In genomic region chr6:124779222-124779983, GRCm38 (mm10) we compare ENCODE assay signal across 7 mouse cellular contexts. TPM values are rescaled to one million over a fixed set of nuclear protein-coding genes. Genes with fewer than 3 reads are reported as not detected.
DNase-seq lines count a peak whose midpoint lies in the region; ATAC-seq and TF ChIP-seq lines count a peak whose summit lies in the region.

Gene Lrrc23 (minus strand): TSS chr6:124779727.

- H3K4me2 ChIP-seq in CH12.LX (ENCODE audit: insufficient read depth, low read depth, poor library complexity, severe bottlenecking): peak within 1 kb of the TSS; percentile 42; the same call in 1 of the 2 replicates
- peak within 1 kb of the TSS; percentile 52 for H3K4me2 ChIP-seq in forebrain, embryonic 11.5 days (ENCODE audit: low read depth, low read length, severe bottlenecking)
- H3K4me2 ChIP-seq in hindbrain, embryonic 15.5 days: peak within 1 kb of the TSS; percentile 65
- peak within 1 kb of the TSS; percentile 52 for H3K4me2 ChIP-seq in liver, embryonic 14.5 days (ENCODE audit: low read depth)
- peak within 1 kb of the TSS; percentile 56 for H3K4me2 ChIP-seq in myocyte (ENCODE audit: low read depth)

- DNase-seq in CH12.LX (ENCODE audit: extremely low read depth) (no peak), R1 (ENCODE audit: low read depth, low spot score) (peak; percentile 94)
- DNase-seq in forebrain, embryonic 11.5 days (ENCODE audit: low spot score): peak; percentile 75
- peak in 1 of 3 experiments; percentile 33 for DNase-seq in liver, embryonic 14.5 days (ENCODE audit: low read depth in 3 of 3, low spot score in 3 of 3)
- DNase-seq in urinary bladder, adult 18-20 months (ENCODE audit: low spot score in 2 of 2): no peak

- peaks cover 11% of the 10 kb centered on the region for H3K27me3 ChIP-seq in CH12.LX (replicated peaks)
- no peaks in the 10 kb centered on the region for H3K27me3 ChIP-seq in forebrain, embryonic 11.5 days (ENCODE audit: control insufficient read depth, insufficient read depth, low read length)
- no peaks in the 10 kb centered on the region for H3K27me3 ChIP-seq in hindbrain, embryonic 15.5 days
- peaks cover 17% of the 10 kb centered on the region for H3K27me3 ChIP-seq in liver, embryonic 14.5 days (ENCODE audit: control insufficient read depth, insufficient read depth, low read length)
- H3K27me3 ChIP-seq in myocyte (ENCODE audit: control insufficient read depth, insufficient read depth, insufficient read length): no peaks in the 10 kb centered on the region

- peak; percentile 77 for ATAC-seq in forebrain, embryonic 11.5 days (replicated peaks; ENCODE audit: low FRiP score)
- ATAC-seq in hindbrain, embryonic 15.5 days (ENCODE audit: low FRiP score, low read depth): peak; percentile 60
- no peak for ATAC-seq in liver, embryonic 14.5 days (ENCODE audit: insufficient read depth)

- no peak for TF ChIP-seq EP300 in CH12.LX (IDR thresholded peaks at IDR 0.05; ENCODE audit: low read length)
- TF ChIP-seq EP300 in liver, embryonic 14.5 days (IDR thresholded peaks at IDR 0.05; ENCODE audit: low read depth): no peak

- H3K4me3 ChIP-seq in CH12.LX (replicated peaks in 1 of 3; ENCODE audit: low read depth in 2 of 3, low read length in 2 of 3, poor library complexity in 1 of 3) (no peak within 1 kb of the TSS), myocyte (no peak within 1 kb of the TSS)
- H3K4me3 ChIP-seq in forebrain, embryonic 11.5 days (ENCODE audit: low read depth, low read length): peak within 1 kb of the TSS; percentile 32
- H3K4me3 ChIP-seq in hindbrain, embryonic 15.5 days: peak within 1 kb of the TSS; percentile 38
- H3K4me3 ChIP-seq in liver, embryonic 14.5 days (ENCODE audit: insufficient read depth in 1 of 2, low read depth in 2 of 2, low read length in 2 of 2): peak within 1 kb of the TSS; percentile 23 to 28; a peak in 2 of 4 replicates

- H3K27ac ChIP-seq in CH12.LX (ENCODE audit: insufficient read depth, low read depth): no peak within 1 kb of the TSS
- 0 out of 2 replicates have a peak within 1 kb of the TSS, but pooled peaks have one; percentile 19 for H3K27ac ChIP-seq in forebrain, embryonic 11.5 days (ENCODE audit: low read depth, low read length)
- H3K27ac ChIP-seq in hindbrain, embryonic 15.5 days (replicated peaks): peak within 1 kb of the TSS; percentile 29; the same call in 1 of the 2 replicates
- H3K27ac ChIP-seq in liver, embryonic 14.5 days: no peak within 1 kb of the TSS

- no peak for TF ChIP-seq POLR2A in CH12.LX (IDR thresholded peaks at IDR 0.05; ENCODE audit: low read depth, low read length)
- TF ChIP-seq POLR2A in myocyte (IDR thresholded peaks at IDR 0.05; ENCODE audit: insufficient read length, low read depth): no peak

- H3K79me2 ChIP-seq in CH12.LX (replicated peaks; ENCODE audit: control insufficient read depth, extremely low read depth, insufficient read depth, poor library complexity, severe bottlenecking) (no peaks in the 10 kb centered on the region), myocyte (ENCODE audit: control insufficient read depth, insufficient read depth) (no peaks in the 10 kb centered on the region)

- peaks cover 5% of the 10 kb centered on the region for H3K9me3 ChIP-seq in CH12.LX (replicated peaks; ENCODE audit: low read length)
- H3K9me3 ChIP-seq in forebrain, embryonic 11.5 days (ENCODE audit: control insufficient read depth, low read length): no peaks in the 10 kb centered on the region
- H3K9me3 ChIP-seq in hindbrain, embryonic 15.5 days: no peaks in the 10 kb centered on the region
- no peaks in the 10 kb centered on the region for H3K9me3 ChIP-seq in liver, embryonic 14.5 days (ENCODE audit: control insufficient read depth, low read length)

- dilution Hi-C loops in CH12.LX (cut with MboI; ENCODE audit: extremely low pct_ligation_motif_present, extremely low pct_unique_long_range_greater_than_20kb, low sequenced_read_pairs): no loop called here

- no peaks in the 10 kb centered on the region for H3K36me3 ChIP-seq in CH12.LX (replicated peaks in 1 of 2; ENCODE audit: control insufficient read depth in 1 of 2, insufficient read depth in 1 of 2, low read length in 1 of 2)
- H3K36me3 ChIP-seq in forebrain, embryonic 11.5 days (ENCODE audit: control insufficient read depth, insufficient read depth, low read length): no peaks in the 10 kb centered on the region
- no peaks in the 10 kb centered on the region for H3K36me3 ChIP-seq in hindbrain, embryonic 15.5 days
- H3K36me3 ChIP-seq in liver, embryonic 14.5 days (replicated peaks; ENCODE audit: control insufficient read depth, insufficient read depth, low read depth): no peaks in the 10 kb centered on the region
- H3K36me3 ChIP-seq in myocyte (ENCODE audit: control insufficient read depth, insufficient read depth): no peaks in the 10 kb centered on the region

- in situ Hi-C loops in CH12.LX (cut with MboI; ENCODE audit: low pct_ligation_motif_present, low pct_unique_long_range_greater_than_20kb, low sequenced_read_pairs): no loop called here

- no peak for TF ChIP-seq RAD21 in CH12.LX (IDR thresholded peaks at IDR 0.05; ENCODE audit: low read depth, low read length)

- no peak within 1 kb of the TSS for H3K9ac ChIP-seq in CH12.LX (ENCODE audit: insufficient read depth, low read depth)
- H3K9ac ChIP-seq in forebrain, embryonic 11.5 days (ENCODE audit: low read length): peak within 1 kb of the TSS; percentile 21
- peak within 1 kb of the TSS; percentile 23 for H3K9ac ChIP-seq in hindbrain, embryonic 15.5 days
- no peak within 1 kb of the TSS for H3K9ac ChIP-seq in liver, embryonic 14.5 days (replicated peaks)

- no peak within 1 kb of the TSS for H3ac ChIP-seq in myocyte (ENCODE audit: control insufficient read depth, insufficient read length)

- 2% methylated on average over 23 of the region's 23 CpGs for WGBS in forebrain, embryonic 11.5 days
- 2% methylated on average over 23 of the region's 23 CpGs for WGBS in hindbrain, embryonic 15.5 days
- WGBS in liver, embryonic 14.5 days (ENCODE audit: insufficient replicate concordance): 4% methylated on average over 23 of the region's 23 CpGs

- no peak for TF ChIP-seq CTCF in CH12.LX (conservative IDR thresholded peaks at IDR 0.05 in 1 of 2, IDR thresholded peaks at IDR 0.05 in 1 of 2; ENCODE audit: low read depth in 2 of 2, low read length in 2 of 2)
- no peak for TF ChIP-seq CTCF in liver, embryonic 14.5 days (IDR thresholded peaks at IDR 0.05; ENCODE audit: low read depth)

- H3K4me1 ChIP-seq in CH12.LX (ENCODE audit: control insufficient read depth in 1 of 2, insufficient read depth in 2 of 2): peaks cover 6 to 11% of the 10 kb centered on the region in 2 experiments; a peak in 3 of 4 replicates
- peaks cover 7% of the 10 kb centered on the region; the same call in 1 of the 2 replicates for H3K4me1 ChIP-seq in forebrain, embryonic 11.5 days (replicated peaks; ENCODE audit: control insufficient read depth, insufficient read depth, low read length)
- H3K4me1 ChIP-seq in hindbrain, embryonic 15.5 days (replicated peaks): peaks cover 11% of the 10 kb centered on the region
- H3K4me1 ChIP-seq in liver, embryonic 14.5 days (replicated peaks; ENCODE audit: control insufficient read depth in 2 of 2, insufficient read depth in 2 of 2, low read length in 1 of 2): peaks cover 0 to 8% of the 10 kb centered on the region in 2 experiments; a peak in 2 of 4 replicates

TF ChIP-seq in CH12.LX, 34 proteins besides CTCF, POLR2A, EP300 and RAD21:
- TF ChIP-seq ZNF384 (IDR thresholded peaks at IDR 0.05; ENCODE audit: low read depth, low read length) (no peak), MXI1 (IDR thresholded peaks at IDR 0.05; ENCODE audit: low read depth, low read length) (peak; percentile 51)

TF ChIP-seq in myocyte, 11 proteins besides CTCF, POLR2A, EP300 and RAD21:
- TF ChIP-seq E2F4 (IDR thresholded peaks at IDR 0.05; ENCODE audit: insufficient read depth) (no peak), REST (IDR thresholded peaks at IDR 0.05; ENCODE audit: insufficient read depth, insufficient read length) (no peak), MYOD1 (IDR thresholded peaks at IDR 0.05; ENCODE audit: control insufficient read depth in 1 of 3, insufficient read length in 2 of 3, low read depth in 2 of 3) (no peak), TCF3 (IDR thresholded peaks at IDR 0.05; ENCODE audit: insufficient read length, low read depth) (no peak), TCF12 (IDR thresholded peaks at IDR 0.05; ENCODE audit: insufficient read depth, poor library complexity, severe bottlenecking) (no peak), POLR2AphosphoS2 (IDR thresholded peaks at IDR 0.05; ENCODE audit: insufficient read length, low read depth) (no peak), MAX (IDR thresholded peaks at IDR 0.05; ENCODE audit: low read depth) (no peak)

RNA-seq across cellular contexts. Expression of gene Lrrc23, which starts in this region (rescaled TPM):
- total RNA-seq in CH12.LX (2012; rRNA removed) (not detected in 2 replicates), CH12.LX (2014; rRNA removed) (not detected in 2 replicates)
- polyA plus RNA-seq in CH12.LX (2012; ENCODE audit: insufficient read length, low read depth) (0.20 TPM in 1 of 2 replicates, not detected in the other), myocyte (2012; fragmentation: generic; extraction: Trizol) (0.13 TPM)
- 4.5 and 6.8 TPM in 2 replicates for polyA plus RNA-seq in forebrain, embryonic 11.5 days (2014; fragmentation: Nextera tagmentation; extraction: Ambion mirVana)
- polyA plus RNA-seq in hindbrain, embryonic 15.5 days (2015; fragmentation: Nextera tagmentation; extraction: Ambion mirVana): 3.3 and 4.8 TPM in 2 replicates
- 0.09 TPM in 1 of 2 replicates, not detected in the other for polyA plus RNA-seq in liver, embryonic 14.5 days (2012; rRNA removed)
- not detected in 2 replicates for polyA plus RNA-seq in liver, embryonic 14.5 days (2014; fragmentation: Nextera tagmentation; extraction: Ambion mirVana)

Comparison
In these comparisons a context has a peak if more than half of its experiments do, and no peak if none do; other contexts are left out.
1. DNase-seq: peak in R1 (single experiment) and forebrain, embryonic 11.5 days (single experiment); none in CH12.LX (single experiment) and urinary bladder, adult 18-20 months (0 of 2).
2. H3K27ac ChIP-seq: peak in forebrain, embryonic 11.5 days (single experiment) and hindbrain, embryonic 15.5 days (single experiment); none in CH12.LX (single experiment) and liver, embryonic 14.5 days (single experiment).
3. H3K4me3 ChIP-seq: peak in forebrain, embryonic 11.5 days (single experiment), hindbrain, embryonic 15.5 days (single experiment) and liver, embryonic 14.5 days (2 of 2); none in CH12.LX (0 of 3) and myocyte (single experiment).
4. H3K9ac ChIP-seq: peak in forebrain, embryonic 11.5 days (single experiment) and hindbrain, embryonic 15.5 days (single experiment); none in CH12.LX (single experiment) and liver, embryonic 14.5 days (single experiment).
5. Peak in every context shown above with its lines, with median percentiles within 50 percentile points of each other: H3K4me2 ChIP-seq.